Mouse (Mus musculus) c-Kit-positive CD71-positive TER-119-negative erythroid progenitor cells, embryonic 14.5 days (primary cell): ENCODE results near the gene Kbtbd7.
"Not testable (repeated sequence)": the region's sequence is repeated elsewhere in the genome, so short reads cannot be mapped to it uniquely, and the experiment has no call there.

ENCODE experiments used
- DNase-seq: peaks from one replicate; pipeline ENCODE4 v3.0.0-alpha.2; 2013; ENCODE audit warnings: low read depth

Gene Kbtbd7

DNA sequence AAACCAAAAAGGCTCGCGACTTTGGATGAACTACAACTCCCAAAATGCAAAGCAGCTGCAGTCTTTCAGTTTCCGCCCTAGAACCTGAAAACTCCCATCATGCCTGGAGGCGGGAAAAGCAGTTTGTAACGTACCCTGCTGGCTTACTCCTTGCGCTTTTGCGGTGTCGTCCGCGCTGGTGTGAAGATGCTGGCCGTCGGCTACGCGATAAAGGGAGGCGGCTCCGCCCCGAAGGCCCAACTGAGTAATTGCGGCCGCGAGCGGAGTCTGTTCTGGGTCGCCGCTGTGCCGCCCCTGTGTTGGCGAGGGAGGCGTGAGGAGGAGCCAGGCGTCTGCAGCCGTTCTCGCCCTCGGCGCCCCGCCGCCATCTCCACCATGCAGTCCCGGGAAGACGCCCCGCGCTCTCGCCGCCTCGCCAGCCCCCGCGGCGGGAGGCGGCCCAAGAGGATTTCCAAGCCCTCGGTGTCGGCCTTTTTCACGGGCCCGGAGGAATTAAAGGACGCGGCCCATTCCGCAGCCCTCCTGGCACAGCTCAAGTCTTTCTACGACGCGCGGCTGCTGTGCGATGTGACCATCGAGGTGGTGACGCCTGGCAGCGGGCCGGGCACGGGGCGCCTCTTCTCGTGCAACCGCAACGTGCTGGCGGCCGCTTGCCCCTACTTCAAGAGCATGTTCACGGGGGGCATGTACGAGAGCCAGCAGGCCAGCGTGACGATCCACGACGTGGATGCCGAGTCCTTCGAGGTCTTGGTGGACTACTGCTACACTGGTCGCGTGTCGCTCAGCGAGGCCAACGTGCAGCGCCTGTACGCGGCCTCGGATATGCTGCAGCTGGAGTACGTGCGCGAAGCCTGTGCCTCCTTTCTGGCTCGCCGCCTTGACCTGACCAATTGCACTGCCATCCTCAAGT is 25.6 kb downstream of the Kbtbd7 start, which contains the start of gene Kbtbd6:
Gene Kbtbd6 (plus strand): TSS at position 155 of the 910 bp plus-strand sequence.
- peak; percentile 95 for DNase-seq

DNA sequence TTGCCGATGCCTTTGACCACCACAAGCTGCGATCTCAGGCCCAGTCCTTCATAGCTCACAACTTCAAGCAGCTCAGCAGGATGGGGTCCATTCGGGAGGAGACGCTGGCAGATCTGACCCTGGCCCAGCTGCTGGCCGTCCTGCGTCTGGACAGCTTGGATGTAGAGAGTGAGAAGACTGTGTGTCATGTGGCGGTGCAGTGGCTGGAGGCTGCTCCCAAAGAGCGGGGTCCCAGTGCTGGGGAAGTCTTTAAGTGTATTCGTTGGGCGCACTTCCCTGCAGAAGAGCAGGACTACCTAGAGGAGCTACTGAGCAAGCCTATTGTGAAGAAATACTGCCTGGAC is 26.3 kb downstream of the Kbtbd7 start:
- not testable (repeated sequence) for DNase-seq

DNA sequence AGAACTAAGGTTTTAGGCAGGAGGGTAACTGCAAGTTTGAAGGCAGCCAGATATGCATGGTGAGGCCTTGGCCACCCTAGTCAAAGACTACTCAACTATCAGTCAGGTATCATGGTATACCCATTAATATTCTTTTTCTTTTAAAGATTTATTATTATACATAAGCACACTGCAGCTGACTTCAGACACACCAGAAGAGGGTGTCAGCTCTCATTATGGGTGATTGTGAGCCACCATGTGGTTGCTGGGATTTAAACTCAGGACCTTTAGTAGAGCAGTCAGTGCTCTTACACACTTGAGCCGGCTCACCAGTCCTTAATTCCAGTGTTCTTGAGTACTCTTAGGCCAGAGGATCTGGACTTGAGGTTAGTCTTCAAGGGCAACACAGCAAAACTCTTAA is 34.1 kb downstream of the Kbtbd7 start:
- no peak for DNase-seq

DNA sequence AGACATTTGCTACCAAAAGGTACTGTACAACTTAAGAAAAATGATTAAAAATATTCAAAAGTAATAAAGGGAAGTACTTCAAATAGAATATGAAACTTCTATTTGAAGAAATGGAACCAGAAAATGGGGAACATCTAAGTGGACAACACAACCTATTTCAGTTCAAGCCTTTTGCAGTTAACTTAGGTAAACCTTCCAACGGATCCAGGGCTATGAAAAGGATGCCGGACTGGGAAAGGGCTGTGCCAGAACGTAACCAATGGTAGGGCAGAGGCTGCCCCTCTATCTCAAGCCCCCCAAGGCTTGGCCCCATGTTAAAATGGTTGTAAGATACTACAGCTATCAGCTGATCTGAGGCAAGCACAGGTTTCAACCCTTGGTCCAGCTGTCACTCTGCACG is 34.7 kb downstream of the Kbtbd7 start:
- no peak for DNase-seq

DNA sequence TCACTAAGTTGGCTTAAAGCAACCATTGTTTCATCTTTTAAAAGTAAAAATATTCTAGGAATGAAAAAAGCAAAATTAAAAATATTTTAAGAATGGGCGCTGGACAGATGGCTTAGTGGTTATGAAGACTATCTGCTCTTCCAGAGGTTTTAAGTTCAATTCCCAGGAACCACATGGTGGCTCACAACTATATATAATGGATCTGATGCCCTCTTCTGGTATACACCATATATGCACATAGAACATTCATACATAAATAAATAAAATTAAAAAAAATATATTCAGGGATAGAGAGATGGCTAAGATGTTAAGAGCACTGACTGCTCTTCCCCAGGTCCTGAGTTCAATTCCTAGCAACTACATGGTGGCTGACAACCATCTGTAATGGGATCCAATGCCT is 39.3 kb downstream of the Kbtbd7 start:
- no peak for DNase-seq

DNA sequence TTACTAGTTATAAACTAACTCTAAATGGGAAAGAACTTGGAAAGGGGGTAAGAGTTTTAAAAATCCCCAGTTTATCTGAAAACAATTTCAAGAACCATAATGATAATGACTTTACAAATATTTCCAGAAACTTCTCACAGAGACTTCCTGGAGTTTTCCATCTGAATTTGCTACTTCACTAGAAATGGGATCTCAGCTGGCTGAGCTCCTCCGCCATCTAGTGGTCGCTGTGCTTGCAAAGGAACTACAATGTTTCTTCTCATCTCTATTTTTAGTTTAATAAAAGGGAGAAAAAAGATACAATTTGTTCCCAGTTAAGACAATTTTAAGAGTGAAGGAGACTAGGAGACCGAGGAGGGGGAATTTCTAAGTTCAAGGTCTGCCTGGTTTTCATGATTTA is 41.3 kb downstream of the Kbtbd7 start:
- DNase-seq, result peak; percentile 45

DNA sequence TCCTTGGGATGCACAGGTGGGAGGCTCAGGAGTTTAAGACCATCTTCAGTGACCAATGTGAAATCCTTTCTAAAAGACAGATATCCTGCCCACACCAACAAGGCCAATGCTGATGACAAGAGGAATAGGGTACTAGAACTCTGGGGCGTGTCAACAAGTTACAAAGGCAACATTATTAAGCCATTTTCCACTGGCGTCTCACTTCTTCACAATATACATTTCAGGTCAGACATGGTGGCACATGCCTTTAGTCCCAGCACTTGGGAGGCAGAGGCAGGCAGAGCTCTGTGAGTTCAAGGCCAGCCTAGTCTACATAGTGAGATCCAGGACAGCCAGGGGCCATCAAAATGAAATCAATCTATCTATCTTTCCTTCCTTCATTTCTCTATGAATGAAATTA is 47.1 kb downstream of the Kbtbd7 start:
- no peak for DNase-seq
